In genomic region chr3:136741659-136742058, GRCm38 (mm10) we compare ENCODE assay signal across 19 mouse cellular contexts.
DNase-seq lines count a peak whose midpoint lies in the region; ATAC-seq and TF ChIP-seq lines count a peak whose summit lies in the region.
"Had no signal": no experiment of that assay in that cellular context is flagged by ENCODE, and none has a peak within 500 bp of the region (broad histone marks: within the 10 kb centered on the region; RNA-seq: fewer than 3 reads in every experiment).

No protein-coding gene starts in this region.

- 38% methylated on average over 5 of the region's 5 CpGs for WGBS in heart, embryonic 13.5 days
- WGBS in lung, embryonic 14.5 days: 55% methylated on average over 5 of the region's 5 CpGs

- no peaks in the 10 kb centered on the region for H3K27me3 ChIP-seq in heart, embryonic 13.5 days (replicated peaks)
- no peaks in the 10 kb centered on the region for H3K27me3 ChIP-seq in lung, embryonic 14.5 days (ENCODE audit: insufficient read depth, low read length)
- H3K27me3 ChIP-seq: embryonic facial prominence, embryonic 15.5 days; forebrain, embryonic 15.5 days; neural tube, embryonic 12.5 days; Patski had no signal

- DNase-seq in heart, postnatal 25 days (ENCODE audit: low spot score): no peak
- peak; percentile 37 for DNase-seq in lung, embryonic 14.5 days
- DNase-seq in lung, postnatal 25 days (ENCODE audit: low spot score): no peak
- peak; percentile 17 for DNase-seq in CD4-positive helper T cell, adult 2 months (ENCODE audit: low read depth, low spot score)
- peak; percentile 88 for DNase-seq in ZHBTc4 (ENCODE audit: low read depth, low spot score)
- DNase-seq in urinary bladder, postnatal 36 days (ENCODE audit: low spot score in 2 of 2): no peak
- DNase-seq: cerebellum, adult 2 months; gastrocnemius, adult 2 months; kidney, adult 11 months; midbrain, embryonic 14.5 days; spleen, adult 18-20 months; thymus, postnatal 36 days had no signal

- H3K4me3 ChIP-seq in heart, embryonic 13.5 days: no peak overlapping the region
- H3K4me3 ChIP-seq in lung, embryonic 14.5 days (ENCODE audit: low read depth, low read length): no peak overlapping the region
- H3K4me3 ChIP-seq: embryonic facial prominence, embryonic 15.5 days; forebrain, embryonic 15.5 days; gastrocnemius, adult 2 months; limb, embryonic 10.5 days; neural tube, embryonic 12.5 days had no signal

- intact Hi-C loops in heart, postnatal 25 days (cut with DNase I): no loop called here

- H3K4me1 ChIP-seq in heart, embryonic 13.5 days: peaks cover 52% of the 10 kb centered on the region
- no peaks in the 10 kb centered on the region for H3K4me1 ChIP-seq in lung, embryonic 14.5 days (ENCODE audit: insufficient read depth)

- H3K9ac ChIP-seq in heart, embryonic 13.5 days: no peak overlapping the region
- no peak overlapping the region for H3K9ac ChIP-seq in lung, embryonic 14.5 days
- H3K9ac ChIP-seq: embryonic facial prominence, embryonic 15.5 days; forebrain, embryonic 15.5 days; liver, embryonic 14.5 days; neural tube, embryonic 12.5 days had no signal

- no peak for ATAC-seq in heart, embryonic 13.5 days (ENCODE audit: extremely low read depth, insufficient number of reproducible peaks, low FRiP score, low TSS enrichment)
- ATAC-seq in lung, embryonic 14.5 days (ENCODE audit: insufficient read depth): peak; percentile 33; the same call in 1 of the 2 replicates
- ATAC-seq: forebrain, embryonic 15.5 days; Patski had no signal

- no peak for TF ChIP-seq CTCF in lung, embryonic 14.5 days (IDR thresholded peaks at IDR 0.05; ENCODE audit: low read depth)

- H3K36me3 ChIP-seq in heart, embryonic 13.5 days: no peaks in the 10 kb centered on the region
- no peaks in the 10 kb centered on the region for H3K36me3 ChIP-seq in lung, embryonic 14.5 days (ENCODE audit: insufficient read depth)
- H3K36me3 ChIP-seq: embryonic facial prominence, embryonic 15.5 days; forebrain, embryonic 15.5 days; limb, embryonic 10.5 days; neural tube, embryonic 12.5 days had no signal

- H3K9me3 ChIP-seq in heart, embryonic 13.5 days: no peaks in the 10 kb centered on the region
- no peaks in the 10 kb centered on the region for H3K9me3 ChIP-seq in lung, embryonic 14.5 days (ENCODE audit: low read depth, low read length)
- H3K9me3 ChIP-seq: embryonic facial prominence, embryonic 15.5 days; forebrain, embryonic 15.5 days; limb, embryonic 10.5 days; neural tube, embryonic 12.5 days had no signal

- H3K27ac ChIP-seq in heart, embryonic 13.5 days (replicated peaks): peak overlapping the region; percentile 48
- H3K27ac ChIP-seq in lung, embryonic 14.5 days (ENCODE audit: low read depth): no peak overlapping the region
- H3K27ac ChIP-seq: embryonic facial prominence, embryonic 15.5 days; forebrain, embryonic 15.5 days; limb, embryonic 10.5 days; liver, embryonic 14.5 days; neural tube, embryonic 12.5 days had no signal

- peak overlapping the region; percentile 52 for H3K4me2 ChIP-seq in heart, embryonic 13.5 days
- no peak overlapping the region for H3K4me2 ChIP-seq in lung, embryonic 14.5 days
- H3K4me2 ChIP-seq: embryonic facial prominence, embryonic 15.5 days; forebrain, embryonic 15.5 days; neural tube, embryonic 12.5 days had no signal

Comparison
In these comparisons a context has a peak if more than half of its experiments do, and no peak if none do; other contexts are left out.
1. DNase-seq: peak in lung, embryonic 14.5 days (single experiment), CD4-positive helper T cell, adult 2 months (single experiment) and ZHBTc4 (single experiment); none in heart, postnatal 25 days (single experiment), lung, postnatal 25 days (single experiment) and urinary bladder, postnatal 36 days (0 of 2).